Mouse (Mus musculus) forebrain, postnatal 0 days (tissue): ENCODE data around the gene Saysd1. TPM values are rescaled to one million over a fixed set of nuclear protein-coding genes. Genes with fewer than 3 reads are reported as not detected.

ENCODE experiments used
- ATAC-seq: fragments of 200-750 bp; cut with Nextera tagmentation; 2 replicates; pipeline ENCODE4 v1.8.0; 2017; ENCODE audit warnings: mild to moderate bottlenecking, moderate library complexity
- DNase-seq: peaks from one replicate; pipeline ENCODE4 v3.0.0-alpha.2; 2015
- H3K27ac ChIP-seq: fragments of 300-500 bp; sonication (generic); 2 replicates; pipeline ENCODE4 v1.5.1; 2014; ENCODE audit warnings: low read depth, mild to moderate bottlenecking, antibody characterized with exemption, low read length, moderate library complexity, mixed read lengths
- H3K27me3 ChIP-seq: fragments of 300-500 bp; sonication (generic); 2 replicates; pipeline ENCODE4 v1.6.1; 2014; ENCODE audit warnings: mild to moderate bottlenecking, low read length, mixed read lengths; ENCODE audit not compliant: insufficient read depth
- H3K36me3 ChIP-seq: fragments of 300-500 bp; sonication (generic); 2 replicates; pipeline ENCODE4 v1.6.1; 2014; ENCODE audit warnings: mild to moderate bottlenecking, moderate library complexity; ENCODE audit not compliant: insufficient read depth
- H3K4me1 ChIP-seq: fragments of 300-500 bp; sonication (generic); 2 replicates; pipeline ENCODE4 v1.6.1; 2014; ENCODE audit warnings: antibody characterized with exemption; ENCODE audit not compliant: insufficient read depth
- H3K4me2 ChIP-seq: fragments of 300-500 bp; sonication (generic); 2 replicates; pipeline ENCODE4 v1.6.1; 2014; ENCODE audit warnings: low read depth, mild to moderate bottlenecking, moderate library complexity
- H3K4me3 ChIP-seq: fragments of 300-500 bp; sonication (generic); 2 replicates; pipeline ENCODE4 v1.5.1; 2014; ENCODE audit warnings: low read depth, low read length, mixed read lengths
- H3K9ac ChIP-seq: fragments of 300-500 bp; sonication (generic); 2 replicates; pipeline ENCODE4 v1.6.1; 2014; ENCODE audit warnings: mild to moderate bottlenecking
- H3K9me3 ChIP-seq: fragments of 300-500 bp; sonication (generic); 2 replicates; pipeline ENCODE4 v1.6.1; 2016; ENCODE audit warnings: low read length
- CTCF ChIP-seq: sonication (generic); IDR thresholded peaks from 2 replicates; pipeline ENCODE4 v1.5.1; 2016; ENCODE audit warnings: antibody characterized with exemption, control low read depth, low read depth
- WGBS: fragments of 180-500 bp; shearing (Covaris S2); extraction: QIAGEN DNeasy Blood & Tissue Kit; methylation state at CpG from one replicate; pipeline ENCODE4 v1.1.7; 2014; 5-methylcytosine and 5-hydroxymethylcytosine counted together
- polyA plus RNA-seq: library from polyadenylated mRNA; unstranded; fragments of >200 nt; fragmentation: Nextera tagmentation; extraction: Ambion mirVana; gene quantifications from 2 replicates; pipeline ENCODE4 v1.2.1, GENCODE M21; 2015
- total RNA-seq: library from RNA; depleted of rRNA; stranded (reverse); fragments of >200 nt; gene quantifications from 2 replicates; pipeline ENCODE4 v1.2.3, GENCODE M21; 2014

Saysd1 gene
- total and polyA plus RNA-seq, 2 experiments from 2014 or later, result 5.6 to 12.2 TPM

DNA sequence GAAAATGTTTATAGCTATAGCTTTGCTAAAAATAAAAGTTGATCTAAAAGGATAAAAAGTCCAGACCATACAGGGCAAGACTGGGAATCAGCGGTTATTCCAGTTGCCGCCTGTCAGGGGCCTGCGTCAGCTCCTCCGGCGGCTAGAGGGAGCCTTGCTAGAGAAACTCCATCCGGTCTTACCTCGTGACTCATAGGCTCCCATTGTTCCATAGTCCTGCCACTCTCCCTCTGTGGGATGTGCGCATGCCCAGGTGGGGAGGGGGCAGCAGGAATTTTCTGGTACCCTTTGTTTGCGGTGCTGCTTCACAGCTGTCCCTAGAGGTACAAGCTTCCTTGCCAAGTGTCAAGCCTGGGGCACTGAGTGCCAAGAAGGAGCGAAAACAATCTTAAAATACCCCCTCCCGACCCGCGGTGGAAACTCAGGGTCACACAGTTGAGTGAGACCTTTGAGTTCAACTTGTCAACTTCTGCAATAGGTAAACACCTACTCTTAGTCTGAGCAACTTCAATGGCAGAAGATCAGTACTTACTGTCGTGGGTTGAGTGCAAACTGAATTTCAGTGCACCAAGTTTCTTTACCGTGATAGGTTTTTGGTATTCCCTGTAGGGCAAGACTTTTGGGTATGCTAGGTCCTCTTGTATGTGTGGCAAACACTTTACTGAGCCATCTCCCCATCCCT lies 10.8 kb downstream of the Saysd1 start:
- Histone ChIP-seq H3K9me3 (no peaks in the 10 kb centered on the region), H3K36me3 (no peaks in the 10 kb centered on the region), H3K9ac (no peak overlapping the region), H3K27ac (no peak overlapping the region), H3K4me1 (no peaks in the 10 kb centered on the region), H3K27me3 (no peaks in the 10 kb centered on the region), H3K4me3 (no peak overlapping the region), H3K4me2 (no peak overlapping the region)
- WGBS, result 78% methylated on average over 15 of the region's 15 CpGs
- no peak for TF ChIP-seq CTCF
- DNase-seq (no peak), ATAC-seq (no peak)

DNA sequence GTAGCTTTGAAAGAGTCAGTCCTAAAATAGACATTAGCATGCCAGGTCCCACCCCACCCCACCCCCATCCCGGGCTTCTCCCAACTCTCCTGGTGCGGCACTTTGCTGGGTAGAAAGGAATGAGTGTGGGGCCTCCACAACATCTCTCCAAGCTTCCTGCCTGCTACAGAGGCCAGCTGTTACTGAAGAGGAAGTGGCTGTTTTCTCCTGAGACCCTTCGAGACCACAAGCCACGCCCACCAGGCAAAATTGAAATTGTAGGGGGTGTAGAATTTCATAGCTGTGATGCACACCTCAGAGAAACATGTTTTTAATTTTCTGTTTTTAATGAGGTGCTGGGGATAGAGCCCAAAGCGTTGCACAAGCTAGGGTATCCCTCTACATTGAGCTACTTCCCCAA lies 17.5 kb downstream of the Saysd1 start:
- H3K4me2 ChIP-seq, result no peak overlapping the region
- H3K9me3 ChIP-seq, result no peaks in the 10 kb centered on the region
- ATAC-seq (no peak), DNase-seq (no peak)
- no peak overlapping the region for H3K9ac ChIP-seq
- H3K4me3 ChIP-seq, result no peak overlapping the region
- TF ChIP-seq CTCF, result no peak
- no peak overlapping the region for H3K27ac ChIP-seq
- no peaks in the 10 kb centered on the region for H3K4me1 ChIP-seq
- H3K27me3 ChIP-seq, result no peaks in the 10 kb centered on the region
- H3K36me3 ChIP-seq, result no peaks in the 10 kb centered on the region
- WGBS, result 81% methylated on average over 5 of the region's 5 CpGs

GRCm38 (mm10) chr14:20120012-20120411 lies 18.3 kb downstream of the Saysd1 start:
- Histone ChIP-seq H3K36me3 (no peaks in the 10 kb centered on the region), H3K27me3 (no peaks in the 10 kb centered on the region), H3K4me2 (no peak overlapping the region), H3K27ac (no peak overlapping the region), H3K9ac (no peak overlapping the region), H3K4me3 (no peak overlapping the region), H3K4me1 (no peaks in the 10 kb centered on the region), H3K9me3 (no peaks in the 10 kb centered on the region)
- no peak for TF ChIP-seq CTCF
- 95% methylated on average over 11 of the region's 11 CpGs for WGBS
- ATAC-seq (no peak), DNase-seq (no peak)

- H3K9me3 ChIP-seq, result no peaks in the 10 kb centered on the region
- DNase-seq (no peak), ATAC-seq (no peak)
- no peaks in the 10 kb centered on the region for H3K36me3 ChIP-seq
- no peaks in the 10 kb centered on the region for H3K27me3 ChIP-seq
- H3K4me1 ChIP-seq, result no peaks in the 10 kb centered on the region
- no peak overlapping the region for H3K4me2 ChIP-seq
- no peak overlapping the region for H3K4me3 ChIP-seq
- H3K27ac ChIP-seq, result no peak overlapping the region
- no peak overlapping the region for H3K9ac ChIP-seq
- 66% methylated on average over 9 of the region's 9 CpGs for WGBS
- no peak for TF ChIP-seq CTCF
These were observed 22.2 kb downstream of the Saysd1 start for GRCm38 (mm10) chr14:20116149-20116605.

GRCm38 (mm10) chr14:20114951-20115350 lies 23.4 kb downstream of the Saysd1 start:
- Histone ChIP-seq H3K27me3 (no peaks in the 10 kb centered on the region), H3K9ac (no peak overlapping the region), H3K27ac (no peak overlapping the region), H3K4me3 (no peak overlapping the region), H3K4me2 (no peak overlapping the region), H3K4me1 (no peaks in the 10 kb centered on the region), H3K9me3 (no peaks in the 10 kb centered on the region), H3K36me3 (no peaks in the 10 kb centered on the region)
- TF ChIP-seq CTCF, result no peak
- ATAC-seq, result no peak
- DNase-seq, result no peak
- 91% methylated on average over 6 of the region's 6 CpGs for WGBS

GRCm38 (mm10) chr14:20113964-20114363 lies 24.4 kb downstream of the Saysd1 start:
- 5% methylated on average over 6 of the region's 6 CpGs for WGBS
- H3K36me3 ChIP-seq, result no peaks in the 10 kb centered on the region
- no peaks in the 10 kb centered on the region for H3K4me1 ChIP-seq
- no peak overlapping the region for H3K27ac ChIP-seq
- no peaks in the 10 kb centered on the region for H3K27me3 ChIP-seq
- H3K9ac ChIP-seq, result no peak overlapping the region
- peak; percentile 82 for DNase-seq
- no peaks in the 10 kb centered on the region for H3K9me3 ChIP-seq
- no peak overlapping the region for H3K4me2 ChIP-seq
- TF ChIP-seq CTCF, result peak; percentile 85
- no peak overlapping the region for H3K4me3 ChIP-seq
- ATAC-seq, result peak; percentile 77

- WGBS, result 68% methylated on average over 7 of the region's 7 CpGs
- no peak for TF ChIP-seq CTCF
- Histone ChIP-seq H3K27me3 (no peaks in the 10 kb centered on the region), H3K27ac (no peak overlapping the region), H3K9ac (no peak overlapping the region), H3K4me2 (no peak overlapping the region), H3K9me3 (no peaks in the 10 kb centered on the region), H3K4me3 (no peak overlapping the region), H3K4me1 (no peaks in the 10 kb centered on the region), H3K36me3 (no peaks in the 10 kb centered on the region)
- ATAC-seq, result no peak
- no peak for DNase-seq
These were observed 25.0 kb downstream of the Saysd1 start for GRCm38 (mm10) chr14:20113189-20113961.
